Mouse (Mus musculus) left cerebral cortex, adult 8-10 months (tissue): ENCODE measurements around the gene Rad9b. TPM values are rescaled to one million over a fixed set of nuclear protein-coding genes. Genes with fewer than 3 reads are reported as not detected.

Source experiments
- DNase-seq, 2 experiments: peaks; one replicate each; pipeline ENCODE4 v3.0.0; 2022; ENCODE audit warnings: low spot score in 2 of 2
- total RNA-seq, 4 experiments: library from RNA; stranded (reverse); gene quantifications; 2 replicates each; pipeline ENCODE4 v1.2.4; 2022

The Rad9b gene
- total RNA-seq: 1 to 10 TPM; 3.4 to 5.0 (median 4.2) TPM

- DNase-seq: peak; percentile 97
Observed at GRCm38 (mm10) chr5:122353807-122354491, at the start of gene Rad9b, which contains the start of gene Vps29. Gene Rad9b (minus strand): TSS chr5:122354233. Gene Vps29 (plus strand): TSS chr5:122354369.

DNA sequence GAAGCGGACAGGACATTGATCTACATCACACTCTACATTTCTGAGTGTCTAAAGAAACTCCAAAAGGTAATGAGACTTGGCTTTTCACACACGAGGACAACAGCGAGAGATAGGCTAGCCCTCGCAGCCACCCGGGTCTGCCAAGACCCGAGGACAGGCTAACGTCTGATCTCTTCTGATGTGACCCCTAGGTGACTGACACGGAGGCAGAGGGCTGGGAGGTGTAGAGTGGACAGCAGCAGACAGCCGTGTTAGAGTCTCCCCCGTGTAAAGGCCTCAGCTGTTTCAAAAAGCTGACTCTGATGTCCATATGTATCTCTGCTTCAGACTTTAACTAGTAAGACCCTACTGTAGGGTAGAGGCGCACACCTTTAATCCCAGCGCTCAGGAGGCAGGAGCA is 49.3 kb upstream of the Rad9b start:
- DNase-seq: no peak

- DNase-seq: peak in 1 of 2 experiments; percentile 71
Observed at GRCm38 (mm10) chr5:122402772-122403171, 48.7 kb upstream of the Rad9b start.

- DNase-seq: no peak
Observed at GRCm38 (mm10) chr5:122402160-122402559, 48.1 kb upstream of the Rad9b start.

- peak in 1 of 2 experiments; percentile 64 for DNase-seq
Observed at GRCm38 (mm10) chr5:122401303-122401640, 47.2 kb upstream of the Rad9b start.

GRCm38 (mm10) chr5:122400628-122401302 is 46.7 kb upstream of the Rad9b start:
- DNase-seq: peak in 1 of 2 experiments; percentile 49

DNA sequence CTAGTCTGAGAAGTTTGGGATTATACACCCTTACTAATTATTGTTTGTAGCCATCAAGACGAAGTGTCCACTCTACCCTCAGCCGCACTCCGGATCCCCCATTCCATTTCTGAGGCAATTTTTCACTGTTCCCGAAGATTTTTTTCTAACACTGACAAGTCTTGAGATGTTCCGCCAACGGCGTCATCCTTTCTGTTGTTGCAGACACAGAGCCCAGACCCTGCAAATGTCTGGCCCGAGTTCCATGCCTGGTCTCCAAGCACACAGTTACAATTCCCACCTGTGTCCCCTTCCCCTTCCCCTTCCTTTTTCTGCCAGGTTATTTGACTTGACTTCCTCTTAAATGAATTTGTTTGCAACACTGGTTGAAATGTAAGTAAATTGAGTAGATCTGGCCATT is 45.8 kb upstream of the Rad9b start:
- no peak for DNase-seq

DNA sequence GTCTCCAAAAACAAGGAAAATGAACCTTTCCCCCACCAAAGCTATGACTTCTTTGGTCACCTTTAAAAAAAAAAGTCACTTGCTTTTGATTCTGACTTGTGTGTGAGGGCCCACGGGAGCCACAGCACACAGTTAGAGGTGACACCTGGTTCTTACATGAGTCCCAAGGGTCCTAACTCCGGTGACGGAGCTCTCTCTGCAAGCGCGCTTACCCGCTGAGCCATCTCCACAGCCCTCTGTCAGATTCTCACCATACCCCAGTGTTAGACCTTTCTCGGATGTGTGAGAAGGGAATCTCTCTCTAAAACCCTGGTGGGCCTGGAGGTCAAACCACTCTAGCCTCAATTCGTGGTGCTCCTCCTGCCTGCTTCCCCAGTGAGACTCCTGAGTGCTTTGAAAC is 43.5 kb upstream of the Rad9b start:
- DNase-seq: no peak

DNA sequence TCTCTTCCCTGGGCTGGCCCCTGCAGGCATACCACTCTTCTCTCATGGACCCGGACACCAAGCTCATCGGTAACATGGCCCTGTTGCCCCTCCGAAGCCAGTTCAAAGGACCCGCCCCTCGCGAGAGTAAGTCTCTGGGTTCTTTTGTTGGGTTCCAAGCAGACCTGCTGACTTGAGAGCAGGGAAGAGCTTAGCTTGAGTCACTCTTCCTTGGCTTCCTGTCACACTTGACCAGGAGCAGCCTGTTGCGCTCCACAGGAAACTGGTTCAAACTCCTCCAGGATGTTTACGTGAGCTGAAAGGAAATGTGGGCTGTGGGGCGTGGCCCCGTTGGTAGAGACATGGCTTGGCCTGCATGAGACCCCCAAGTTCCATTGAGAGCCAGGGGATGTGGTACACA is 42.8 kb upstream of the Rad9b start:
- DNase-seq: no peak

DNA sequence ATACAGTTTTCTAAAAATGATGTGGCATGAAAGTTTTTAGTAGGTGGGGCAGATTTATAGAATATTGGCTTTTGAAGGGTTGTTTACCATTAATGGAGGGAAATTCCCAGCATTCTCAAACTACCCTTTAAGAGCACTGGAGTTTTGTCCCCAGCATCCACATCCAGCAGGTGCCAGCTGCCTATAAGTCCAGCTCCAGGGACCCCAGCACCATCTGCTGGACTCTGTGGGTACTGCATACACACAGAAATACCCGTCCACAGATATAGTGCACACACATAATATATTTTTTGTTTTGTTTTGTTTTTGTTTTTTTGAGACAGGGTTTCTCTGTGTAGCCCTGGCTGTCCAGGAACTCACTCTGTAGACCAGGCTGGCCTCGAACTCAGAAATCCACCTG is 39.9 kb upstream of the Rad9b start:
- peak in 1 of 2 experiments; percentile 59 for DNase-seq

GRCm38 (mm10) chr5:122392227-122393004 is 38.4 kb upstream of the Rad9b start:
- DNase-seq: no peak

DNA sequence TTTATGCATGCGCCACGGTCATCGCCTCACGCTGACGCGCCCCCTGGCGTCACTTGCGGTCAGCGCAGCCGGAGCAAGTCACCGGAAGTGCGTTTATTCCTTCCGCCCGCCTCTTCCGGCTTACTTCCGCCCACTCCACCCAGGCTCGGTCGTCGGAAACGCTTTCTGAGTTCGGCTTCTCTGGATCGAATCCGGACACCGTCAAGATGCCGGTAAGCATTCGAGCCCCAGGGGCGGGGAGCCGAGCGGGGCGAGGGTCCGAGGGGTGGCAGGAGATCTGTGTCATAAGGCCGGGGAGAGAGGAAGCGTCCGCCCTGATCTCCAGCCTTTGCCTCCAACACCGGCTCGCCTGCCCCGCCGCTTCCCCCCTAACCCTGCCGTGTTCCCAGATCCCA is 37.8 kb upstream of the Rad9b start, which contains the start of gene Arpc3:
TSS of gene Arpc3 (plus strand) at position 93 of the 395 bp plus-strand sequence.
- peak; percentile 84 to 89 for DNase-seq

- no peak for DNase-seq
Observed at GRCm38 (mm10) chr5:122391178-122391785, 37.2 kb upstream of the Rad9b start.

- no peak for DNase-seq
Observed at GRCm38 (mm10) chr5:122390671-122391070, 36.6 kb upstream of the Rad9b start.

DNA sequence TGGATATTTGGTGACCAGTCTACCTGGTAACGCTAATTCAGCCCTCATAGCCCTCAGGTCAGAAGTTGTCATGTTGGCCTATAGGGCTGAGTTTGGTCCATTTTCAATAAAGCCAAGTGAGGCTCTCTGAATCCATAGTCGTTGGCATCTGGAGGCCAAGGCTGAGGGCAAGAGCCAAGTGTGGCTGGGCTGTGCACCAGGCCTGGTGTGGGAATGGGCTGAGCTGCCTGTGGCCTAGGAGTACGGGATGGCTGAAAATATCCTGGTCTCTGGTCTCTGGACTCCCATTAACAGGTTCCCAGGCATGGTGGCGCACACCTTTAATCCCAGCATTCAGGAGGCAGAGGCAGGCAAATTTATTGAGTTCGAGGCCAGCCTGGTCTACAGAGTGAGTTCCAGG is 36.0 kb upstream of the Rad9b start:
- DNase-seq: no peak

- DNase-seq: peak; percentile 54 to 75
Observed at GRCm38 (mm10) chr5:122379374-122380155, 25.5 kb upstream of the Rad9b start.

GRCm38 (mm10) chr5:122378171-122378570 is 24.1 kb upstream of the Rad9b start:
- DNase-seq: no peak

- no peak for DNase-seq
Observed at GRCm38 (mm10) chr5:122377101-122377833, 23.2 kb upstream of the Rad9b start.

DNA sequence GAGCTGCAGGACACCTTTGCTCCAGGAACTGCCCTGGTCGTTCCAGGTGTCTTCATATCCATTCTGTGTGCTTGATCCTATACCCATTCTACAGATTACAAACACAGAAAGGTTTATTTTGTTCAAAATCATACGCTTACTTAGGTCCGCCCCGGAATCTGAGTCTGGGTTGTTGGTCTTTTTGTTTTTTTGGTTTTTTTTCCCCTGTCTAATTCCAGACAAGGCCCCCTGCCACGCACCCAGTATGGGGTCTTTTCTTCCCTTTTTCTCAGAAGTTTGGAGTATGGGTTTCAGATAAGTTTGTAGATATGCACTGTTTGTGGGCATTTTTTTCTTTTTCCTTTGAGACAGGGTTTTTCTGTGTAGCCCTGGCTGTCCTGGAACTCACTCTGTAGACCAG is 18.8 kb upstream of the Rad9b start:
- DNase-seq: no peak

DNA sequence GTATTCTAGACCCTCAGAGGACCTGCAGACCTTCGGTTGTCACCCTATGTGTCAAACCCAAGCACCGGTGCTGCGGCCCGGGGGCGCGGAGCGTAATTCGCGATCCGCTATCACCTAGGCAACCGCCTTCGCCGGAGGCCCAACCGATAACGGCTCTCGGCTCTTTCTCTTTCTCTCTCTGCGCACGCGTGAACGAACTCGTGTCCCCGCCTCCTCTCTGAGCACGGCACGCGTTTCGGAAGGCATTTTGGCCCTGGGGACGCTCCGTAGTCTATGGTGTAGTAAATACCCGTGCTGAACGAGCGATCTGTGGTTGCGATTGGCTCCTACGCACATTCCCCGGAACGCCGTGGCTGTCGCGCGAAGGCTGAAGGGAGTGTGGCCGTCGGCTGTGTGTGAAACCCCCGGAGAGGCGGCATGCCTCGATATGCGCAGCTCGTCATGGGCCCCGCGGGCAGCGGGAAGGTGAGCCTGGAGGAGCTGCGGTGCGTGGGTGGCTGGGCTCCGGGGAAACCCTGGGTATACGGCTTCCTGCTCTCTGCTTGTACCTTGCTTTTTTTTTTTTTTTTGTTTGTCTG is 18.2 kb upstream of the Rad9b start, which contains the start of gene Fam216a:
TSS of gene Fam216a (minus strand) at position 173 of the 578 bp plus-strand sequence.
- DNase-seq: peak; percentile 98 to 99
